Mouse (Mus musculus): ENCODE measurements around the gene Bfar.
"Not testable (repeated sequence)": the region's sequence is repeated elsewhere in the genome, so short reads cannot be mapped to it uniquely, and the experiment has no call there.

Bfar gene

DNA sequence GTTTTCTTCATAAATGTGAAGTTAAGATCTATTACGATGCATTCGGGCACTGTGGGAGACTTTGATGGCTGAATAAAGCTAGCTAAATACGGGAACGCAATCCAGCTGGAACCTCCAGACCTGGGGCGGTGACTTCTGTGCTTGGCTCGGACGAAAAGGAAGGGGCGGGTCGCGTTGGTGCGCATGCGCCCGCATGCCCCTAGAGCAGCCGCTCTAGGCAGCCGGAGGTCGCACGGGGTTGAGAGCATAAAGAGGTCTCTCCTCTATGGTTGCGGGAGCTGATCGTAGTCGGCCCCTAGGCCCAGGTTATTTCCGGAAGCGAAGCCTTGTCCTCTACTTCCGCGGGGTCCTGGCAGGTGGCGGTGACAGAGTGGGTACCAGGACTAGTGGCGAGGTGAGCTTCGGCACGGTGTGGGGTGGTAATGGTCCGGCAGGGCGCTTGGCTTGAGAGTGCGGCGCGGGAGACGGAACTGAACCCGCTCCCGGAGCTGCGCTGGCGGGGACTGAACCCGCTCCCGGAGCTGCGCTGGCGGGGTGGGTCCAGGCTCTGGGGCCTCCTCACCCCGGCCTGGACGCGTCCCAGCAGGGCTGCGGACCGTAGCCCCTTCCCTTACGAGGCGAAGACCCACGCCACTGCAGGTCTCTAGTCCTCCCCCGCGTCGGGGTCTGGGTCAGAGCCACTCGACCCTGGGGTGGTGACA lies at the start of gene Bfar, which contains the start of gene 3110001I22Rik:
Gene Bfar, plus strand, starts transcription at position 174 of the 701 bp plus-strand sequence.
Gene 3110001I22Rik, plus strand, starts transcription at position 245 of the 701 bp plus-strand sequence.
- in situ Hi-C loops (cut with MboI; ENCODE audit: unreplicated experiment in 2 of 2), result loop anchor here in 1 of 2 experiments (10.0 kb wide), 1 partner anchor 493 kb away; the partner anchor contains the start of genes Marf1 and Nde1

DNA sequence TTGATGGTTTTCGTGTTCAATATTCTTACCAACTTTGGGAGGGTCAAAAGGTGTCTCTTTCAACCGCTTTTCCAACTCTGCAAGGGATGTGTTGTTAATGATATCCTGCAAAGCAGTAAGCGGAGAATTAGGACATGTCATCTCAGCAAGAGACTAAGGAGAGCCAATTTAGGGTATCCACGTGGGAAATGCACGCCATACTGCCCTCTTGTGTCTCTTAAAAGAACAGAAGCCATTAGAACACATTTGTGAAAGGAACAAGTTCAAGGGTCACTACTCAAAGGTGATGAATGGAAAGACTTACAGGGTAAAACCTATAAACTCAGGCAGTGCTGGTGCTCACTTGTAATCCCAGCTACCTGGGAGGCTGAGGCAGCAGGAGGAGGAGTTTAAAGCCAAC lies 43.3 kb upstream of the Bfar start:
- in situ Hi-C loops (cut with MboI; ENCODE audit: unreplicated experiment in 2 of 2), result loop anchor here in 1 of 2 experiments (10.0 kb wide), 1 partner anchor 514 kb away; no protein-coding TSS in a partner anchor

DNA sequence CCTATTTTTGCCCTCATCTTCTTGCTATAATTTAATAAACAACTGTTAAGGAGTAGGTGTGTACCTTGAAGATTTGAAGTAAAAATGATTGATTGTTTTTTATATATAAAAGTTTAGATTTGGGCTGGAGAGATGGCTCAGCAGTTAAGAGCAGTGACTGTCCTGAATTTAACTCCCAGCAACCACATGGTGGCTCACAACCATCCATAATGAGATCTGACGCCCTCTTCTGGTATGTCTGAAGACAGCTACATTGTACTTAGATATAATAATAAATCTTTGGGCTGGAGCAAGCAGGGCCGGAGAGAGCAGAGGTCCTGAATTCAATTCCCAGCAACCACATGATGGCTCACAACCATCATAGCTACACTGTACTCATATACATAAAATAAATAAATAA lies 33.5 kb upstream of the Bfar start:
- in situ Hi-C loops (cut with MboI; ENCODE audit: unreplicated experiment in 2 of 2), result not testable (repeated sequence)

DNA sequence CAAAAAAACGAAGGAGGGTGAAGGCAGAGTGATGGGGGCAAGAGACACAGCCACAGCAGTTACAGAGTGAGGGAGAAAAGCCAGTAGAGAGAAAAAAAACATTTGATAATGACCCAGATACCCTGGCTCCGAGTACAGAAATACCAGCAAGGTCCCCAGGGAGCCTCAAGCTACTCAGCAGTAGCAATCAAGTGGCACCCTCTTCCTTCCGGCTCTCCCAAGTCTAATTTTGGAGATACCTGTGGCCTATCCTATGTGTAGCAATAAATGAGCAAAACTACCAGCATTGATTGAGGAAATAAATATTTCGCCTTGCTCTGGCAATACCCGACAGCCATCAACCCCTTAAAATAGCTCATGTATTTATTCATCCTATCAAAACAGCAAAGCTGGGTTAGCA lies 32.1 kb upstream of the Bfar start:
- in situ Hi-C loops (cut with MboI; ENCODE audit: unreplicated experiment in 2 of 2), result no loop called here

DNA sequence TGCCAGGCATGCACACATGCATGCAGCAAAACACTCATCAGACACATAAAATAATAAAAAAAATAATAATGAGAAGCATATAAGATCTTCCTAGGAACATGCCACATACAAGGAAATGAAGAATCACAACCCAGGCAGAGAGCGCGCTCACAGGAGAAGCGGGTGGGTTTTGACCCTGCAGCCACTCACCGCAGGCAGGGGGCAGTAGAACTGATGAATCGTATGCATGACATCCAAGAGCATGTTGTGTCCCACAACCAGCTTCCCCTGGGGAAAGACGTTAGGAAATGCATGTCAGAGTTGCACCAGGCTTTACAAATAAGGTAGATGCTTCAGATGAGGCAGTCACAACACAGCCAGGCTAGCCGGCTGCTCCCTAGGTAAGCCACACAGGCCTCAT lies 31.6 kb upstream of the Bfar start:
- in situ Hi-C loops (cut with MboI; ENCODE audit: unreplicated experiment in 2 of 2), result loop anchor here in 1 of 2 experiments (5.0 kb wide), 1 partner anchor 47 kb away; no protein-coding TSS in a partner anchor

DNA sequence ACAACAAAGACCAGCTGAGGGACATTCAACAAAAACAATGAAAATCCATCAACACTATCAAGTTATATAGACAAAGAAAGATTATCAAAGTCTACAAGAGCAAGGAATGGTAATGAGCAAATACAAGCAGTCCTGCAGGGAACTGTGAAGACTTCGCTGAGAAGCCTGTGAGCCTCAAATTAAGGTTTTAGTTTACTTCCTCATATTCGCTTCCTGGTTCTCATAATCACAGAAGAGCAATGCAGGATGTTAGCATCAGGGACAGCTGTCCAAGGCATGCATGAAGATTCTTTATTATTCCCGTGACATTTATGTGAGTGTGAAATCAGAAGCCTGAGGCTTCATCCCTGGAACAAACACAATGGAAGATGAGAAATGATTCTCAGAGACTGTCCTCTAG lies 27.2 kb upstream of the Bfar start:
- in situ Hi-C loops (cut with MboI; ENCODE audit: unreplicated experiment in 2 of 2), result loop anchor here in 1 of 2 experiments (5.0 kb wide), 1 partner anchor 43 kb away; no protein-coding TSS in a partner anchor

DNA sequence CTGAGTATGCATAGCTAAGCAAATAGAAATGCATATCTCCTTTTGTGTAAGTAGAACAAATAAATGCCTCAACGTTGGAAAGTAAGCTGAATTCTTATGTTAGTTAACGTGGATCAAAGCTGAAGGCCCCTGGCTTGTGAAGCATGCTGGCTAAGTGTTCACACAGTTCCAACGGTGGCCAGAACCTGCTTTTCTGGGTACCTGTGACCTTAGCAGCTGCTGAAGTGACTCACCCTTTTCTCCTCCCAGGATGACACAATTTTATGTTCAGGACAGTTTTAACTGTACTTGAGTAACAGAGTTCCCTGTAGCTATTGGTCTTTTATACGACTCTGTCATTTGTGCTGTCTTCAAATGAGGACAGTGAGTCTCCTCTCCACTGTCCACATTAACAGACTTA lies 25.7 kb upstream of the Bfar start:
- in situ Hi-C loops (cut with MboI; ENCODE audit: unreplicated experiment in 2 of 2), result loop anchor here in 1 of 2 experiments (5.0 kb wide), 1 partner anchor 41 kb away; no protein-coding TSS in a partner anchor

DNA sequence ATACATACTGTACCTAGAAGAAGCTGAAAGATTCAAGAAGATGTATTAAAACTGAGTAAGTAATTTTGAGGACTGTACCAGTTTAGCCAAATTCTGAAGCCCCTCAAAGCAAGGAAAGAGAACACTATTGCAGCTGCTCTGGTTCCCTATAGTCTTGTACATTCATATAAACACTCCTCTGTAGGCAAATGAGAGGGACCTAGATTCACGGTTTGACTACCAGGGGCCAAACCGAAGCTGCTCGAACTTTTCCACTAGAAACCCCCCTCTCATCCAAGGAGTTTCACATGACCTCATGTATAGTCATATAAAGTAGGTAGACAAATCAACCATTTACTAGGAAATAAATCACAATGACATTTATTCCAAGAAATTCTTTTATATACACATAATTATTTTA lies 12.8 kb upstream of the Bfar start:
- in situ Hi-C loops (cut with MboI; ENCODE audit: unreplicated experiment in 2 of 2), result no loop called here

DNA sequence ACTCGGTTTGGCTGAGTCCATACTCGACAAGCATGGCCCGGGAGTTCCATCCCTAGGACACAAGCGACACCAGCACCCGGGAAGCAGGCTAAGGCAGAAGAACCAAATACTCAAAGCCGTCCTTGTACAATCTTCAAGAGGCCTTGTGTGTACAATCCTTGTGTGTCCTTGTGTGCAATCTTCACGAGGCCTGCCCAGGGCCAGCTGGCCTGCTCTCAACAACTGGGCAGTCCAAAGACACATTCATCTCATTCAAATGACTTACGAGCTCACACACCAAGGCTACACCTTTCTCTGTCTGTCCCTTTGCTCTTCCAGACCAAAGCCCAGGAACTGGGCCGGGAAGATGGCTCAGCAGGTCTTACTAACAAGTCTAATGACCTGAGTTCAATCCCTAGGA lies 10.9 kb upstream of the Bfar start:
- in situ Hi-C loops (cut with MboI; ENCODE audit: unreplicated experiment in 2 of 2), result no loop called here

DNA sequence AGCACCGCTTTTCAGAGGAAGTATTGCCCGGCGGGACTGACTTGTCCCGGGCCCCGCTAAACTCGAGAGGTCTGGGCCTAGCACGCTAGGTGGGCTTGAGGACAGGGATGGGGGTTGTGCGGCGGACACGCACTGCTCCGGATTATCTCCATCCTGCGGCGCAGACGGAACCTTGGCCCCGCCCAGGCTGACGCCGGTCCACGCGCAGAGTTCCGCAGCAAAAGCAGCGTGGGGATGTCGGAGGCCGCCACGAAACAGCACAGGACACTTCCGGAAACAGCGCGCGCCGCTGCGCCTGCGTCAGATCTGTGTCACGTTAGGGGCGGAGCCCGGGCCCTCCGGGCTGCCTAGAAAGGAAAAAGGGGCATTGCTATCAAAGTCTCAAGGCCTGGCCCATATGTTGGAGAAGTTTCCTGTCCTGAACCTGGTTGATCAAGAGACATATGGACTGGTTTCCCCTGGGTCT lies 3.7 kb upstream of the Bfar start, which contains the start of gene Parn:
Gene Parn, minus strand, starts transcription at position 293 of the 466 bp plus-strand sequence.
- in situ Hi-C loops (cut with MboI; ENCODE audit: unreplicated experiment in 2 of 2), result no loop called here

DNA sequence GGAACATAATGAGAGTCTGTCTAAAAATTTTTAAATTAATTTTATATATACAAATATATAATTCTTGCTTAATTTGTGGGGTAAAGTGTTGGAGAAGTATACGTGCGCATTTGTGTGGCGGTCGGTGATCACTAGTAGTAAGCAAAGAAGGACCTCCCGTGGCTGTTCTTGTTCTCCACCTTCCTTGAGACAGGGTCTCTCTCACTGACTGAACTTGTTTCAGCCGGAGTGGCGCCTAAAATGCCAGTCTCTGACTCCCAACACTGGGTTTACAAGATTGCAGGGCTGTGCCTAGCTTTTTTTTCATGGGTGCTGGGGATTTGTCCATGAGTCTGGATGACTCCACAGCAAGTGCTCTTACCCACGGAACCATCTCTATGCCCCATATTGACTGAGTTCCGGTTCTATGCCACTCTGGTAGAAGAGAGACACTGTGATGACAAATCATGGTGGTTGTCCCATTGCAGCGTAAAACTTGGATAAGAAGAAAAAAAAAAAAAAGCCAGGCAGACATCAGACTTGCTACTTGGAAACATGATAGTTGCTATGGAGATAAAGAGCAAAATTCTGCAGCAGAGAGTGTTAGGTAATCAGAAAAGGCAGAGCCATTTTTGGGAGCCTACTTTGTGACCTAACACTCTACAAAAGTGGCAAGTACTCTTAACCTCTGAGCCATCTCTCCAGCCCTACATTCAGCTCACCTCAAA lies 3.1 kb upstream of the Bfar start:
- in situ Hi-C loops (cut with MboI; ENCODE audit: unreplicated experiment in 2 of 2), result no loop called here

DNA sequence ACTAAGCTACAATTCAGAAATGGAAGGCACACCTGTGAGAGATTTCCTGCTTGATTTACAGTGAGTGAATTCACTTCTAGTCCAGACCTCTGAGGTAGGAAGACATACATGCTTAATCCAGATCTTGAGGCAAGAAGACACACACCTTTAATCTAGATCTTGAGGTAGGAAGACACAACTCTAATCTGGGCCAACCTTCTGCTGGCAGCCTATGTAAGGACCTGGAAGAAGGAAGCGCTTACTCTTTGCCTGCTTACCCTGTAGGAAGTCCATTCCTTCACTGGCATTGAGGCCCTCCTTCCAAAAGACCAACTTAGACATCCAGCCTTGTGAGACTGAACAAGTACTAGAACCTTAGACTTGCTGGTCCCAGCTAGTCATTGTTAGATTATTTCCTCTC lies 2.4 kb upstream of the Bfar start:
- in situ Hi-C loops (cut with MboI; ENCODE audit: unreplicated experiment in 2 of 2), result no loop called here

DNA sequence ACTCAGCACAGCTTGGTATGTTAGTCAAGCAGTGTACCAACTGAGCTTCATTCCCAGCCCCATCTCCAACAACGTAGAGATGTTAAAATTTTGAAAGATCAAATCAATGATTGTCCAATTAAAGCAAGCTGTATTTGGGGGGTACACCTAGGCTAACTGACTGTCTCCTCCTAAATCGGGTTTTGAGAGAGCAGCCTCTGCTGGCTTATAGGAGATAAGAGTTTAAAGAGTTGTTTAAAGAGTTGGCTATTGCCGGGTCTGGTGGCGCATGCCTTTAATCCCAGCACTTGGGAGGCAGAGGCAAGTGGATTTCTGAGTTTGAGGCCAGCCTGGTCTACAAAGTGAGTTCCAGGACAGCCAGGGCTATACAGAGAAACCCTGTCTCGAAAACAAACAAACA lies 762 bp upstream of the Bfar start:
- in situ Hi-C loops (cut with MboI; ENCODE audit: unreplicated experiment in 2 of 2), result loop anchor here in 1 of 2 experiments (10.0 kb wide), 1 partner anchor 494 kb away; the partner anchor contains the start of genes Marf1 and Nde1

DNA sequence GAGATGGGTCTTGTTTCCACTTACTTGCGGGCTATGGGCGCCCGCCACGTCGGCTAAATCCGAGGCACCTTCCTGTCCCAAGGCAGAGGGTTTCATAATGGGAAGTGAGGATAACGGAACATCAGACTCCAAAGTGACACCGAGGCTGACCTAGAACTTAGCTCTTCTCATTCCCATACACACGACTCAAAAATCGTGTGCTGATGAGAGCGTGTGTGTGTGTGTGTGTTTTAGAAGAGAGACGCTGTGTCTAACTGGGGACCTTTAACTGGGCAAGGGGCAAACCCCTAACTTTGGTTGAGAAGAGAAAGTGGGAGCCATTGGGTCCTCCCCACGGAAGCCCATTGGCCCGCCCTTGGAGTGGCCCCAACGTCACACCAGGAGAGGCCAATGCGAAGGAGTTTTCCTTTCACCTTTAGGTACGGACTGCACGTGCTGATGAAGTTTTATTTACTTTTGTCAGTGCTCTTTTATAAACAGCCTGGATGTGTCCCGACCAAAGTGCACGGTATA lies 784 bp downstream of the Bfar start:
- in situ Hi-C loops (cut with MboI; ENCODE audit: unreplicated experiment in 2 of 2), result loop anchor here in 1 of 2 experiments (10.0 kb wide), 1 partner anchor 492 kb away; the partner anchor contains the start of genes Marf1 and Nde1

DNA sequence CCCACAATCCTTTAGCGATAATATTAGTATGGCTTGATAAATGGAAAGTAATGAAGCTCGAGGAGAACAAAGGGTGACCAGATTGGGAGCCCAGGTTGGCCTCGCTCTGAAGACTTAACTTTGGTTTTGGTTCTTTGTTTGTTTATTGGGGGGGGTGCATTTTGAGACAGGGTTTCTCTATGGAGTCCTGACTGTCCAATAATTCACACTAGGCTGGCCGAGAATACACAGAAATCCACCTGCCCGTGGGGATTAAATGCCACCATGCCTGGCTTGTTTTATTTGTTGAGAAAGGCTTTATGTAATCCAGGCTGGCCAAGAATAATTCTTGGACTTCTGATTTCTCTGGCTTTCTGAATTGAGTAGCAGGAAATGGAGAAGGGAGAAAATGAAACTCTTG lies 1.5 kb downstream of the Bfar start:
- in situ Hi-C loops (cut with MboI; ENCODE audit: unreplicated experiment in 2 of 2), result loop anchor here in 1 of 2 experiments (10.0 kb wide), 1 partner anchor 492 kb away; the partner anchor contains the start of genes Marf1 and Nde1

DNA sequence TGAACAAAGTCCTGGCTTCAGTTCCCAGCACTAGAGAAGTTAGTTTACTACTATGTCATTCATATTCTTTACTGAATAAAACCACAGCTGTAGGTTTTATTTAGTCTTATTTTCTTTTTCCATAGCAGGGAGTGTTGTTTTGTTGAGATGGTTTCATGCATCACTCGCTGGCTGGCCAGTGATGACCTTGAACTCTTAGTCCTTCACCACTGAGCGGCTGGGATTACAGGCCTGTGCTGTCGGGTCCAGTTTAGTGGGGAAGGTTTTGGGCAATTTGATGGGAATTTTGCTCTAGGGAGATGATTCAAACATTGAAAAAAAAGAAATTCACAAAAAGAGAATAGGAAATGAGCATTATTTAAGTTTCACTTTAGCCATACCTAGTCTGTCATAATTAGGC lies 2.9 kb downstream of the Bfar start:
- in situ Hi-C loops (cut with MboI; ENCODE audit: unreplicated experiment in 2 of 2), result loop anchor here in 1 of 2 experiments (10.0 kb wide), 1 partner anchor 490 kb away; the partner anchor contains the start of genes Marf1 and Nde1

DNA sequence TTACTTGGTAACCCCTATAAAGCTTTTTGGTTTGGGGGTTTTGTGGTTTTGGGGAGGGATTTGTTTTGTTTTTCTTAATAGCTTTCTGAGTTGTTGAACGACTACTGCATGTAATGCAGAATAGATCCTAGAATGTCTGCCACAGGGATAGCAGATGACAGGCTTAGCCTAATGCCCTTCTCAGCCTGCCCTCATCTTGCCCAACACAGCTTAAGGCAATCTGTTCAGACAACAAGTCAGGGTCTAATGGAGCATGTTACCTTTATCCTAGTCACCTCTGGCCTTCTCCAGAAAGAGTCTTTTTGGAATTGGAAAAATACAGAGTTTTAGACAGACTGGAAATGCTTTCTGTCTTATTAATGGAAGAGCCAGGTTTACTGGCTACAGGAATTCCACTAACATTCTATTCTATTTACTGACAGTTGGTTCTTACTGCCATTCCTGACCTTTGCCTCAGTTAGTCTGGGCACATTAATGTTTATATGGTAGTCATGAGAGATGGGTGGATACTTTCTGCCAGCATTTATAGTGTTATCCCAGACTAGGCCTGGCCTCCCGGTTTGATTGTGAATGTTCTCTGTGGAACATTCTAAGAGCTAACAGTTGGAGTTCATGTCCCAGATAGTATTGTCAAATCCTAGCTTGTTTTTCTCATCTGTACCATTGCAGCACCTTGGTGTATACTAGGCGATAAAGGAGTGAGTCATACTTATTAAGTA lies 7.1 kb downstream of the Bfar start:
- in situ Hi-C loops (cut with MboI; ENCODE audit: unreplicated experiment in 2 of 2), result loop anchor here in 1 of 2 experiments (10.0 kb wide), 1 partner anchor 486 kb away; the partner anchor contains the start of genes Marf1 and Nde1

DNA sequence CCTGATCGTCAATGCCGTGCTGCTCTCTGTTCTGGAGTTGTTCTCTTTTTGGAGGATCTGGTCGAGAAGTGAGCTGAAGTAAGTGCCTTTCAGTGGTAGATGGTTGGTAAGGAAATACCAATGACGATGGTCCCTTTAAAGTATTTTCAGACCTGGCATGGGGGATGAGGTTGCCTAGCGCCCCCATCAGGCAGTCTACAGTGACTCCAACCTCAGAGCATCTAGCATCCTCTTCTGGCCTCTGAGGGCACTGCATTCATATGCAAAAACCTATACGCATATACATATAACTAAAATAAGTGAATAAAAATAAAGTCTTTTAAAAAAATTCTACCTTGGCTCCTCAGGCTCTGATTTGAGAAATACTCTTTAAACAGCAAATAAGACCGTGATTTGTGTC lies 27.3 kb downstream of the Bfar start:
- in situ Hi-C loops (cut with MboI; ENCODE audit: unreplicated experiment in 2 of 2), result no loop called here

DNA sequence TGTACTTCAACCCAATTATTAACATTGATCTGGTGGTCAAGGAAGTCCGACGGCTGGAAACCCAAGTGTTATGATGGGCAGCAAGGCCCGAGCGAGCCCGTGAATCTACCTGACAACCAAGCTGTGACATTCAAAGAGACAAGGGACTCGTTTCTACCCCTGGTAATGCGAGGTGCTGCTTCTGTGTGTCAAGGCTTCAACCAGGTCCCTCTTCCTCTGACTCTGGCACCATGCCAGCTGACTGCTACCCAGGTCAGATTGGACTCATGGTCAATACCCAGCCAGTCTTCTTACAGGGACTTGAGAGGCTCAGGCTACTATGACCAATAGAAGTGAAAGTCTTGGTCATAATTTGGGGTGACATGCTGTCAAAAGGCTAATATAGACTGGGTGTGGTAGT lies 30.5 kb downstream of the Bfar start:
- in situ Hi-C loops (cut with MboI; ENCODE audit: unreplicated experiment in 2 of 2), result no loop called here

DNA sequence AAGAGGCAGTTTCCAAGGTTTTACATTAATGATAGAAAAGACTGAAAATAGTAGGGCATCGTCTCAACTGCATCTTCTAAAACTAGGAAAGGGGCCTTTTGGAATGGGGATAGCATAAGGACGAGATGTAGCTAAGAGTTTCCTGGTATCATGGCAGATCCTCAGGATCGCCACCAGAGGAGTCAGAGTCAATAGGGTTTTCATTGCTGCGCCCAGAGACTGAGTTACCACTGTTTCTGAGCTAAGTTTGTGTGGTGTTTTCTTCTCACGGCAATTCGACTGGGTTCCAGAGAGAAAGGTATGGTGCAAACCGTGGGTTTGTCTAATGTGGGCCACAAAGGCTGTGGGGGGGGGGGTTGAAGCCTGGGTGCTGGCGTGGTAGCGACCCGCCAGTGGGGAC lies 33.0 kb downstream of the Bfar start:
- in situ Hi-C loops (cut with MboI; ENCODE audit: unreplicated experiment in 2 of 2), result no loop called here

All from v-Abl transformed pro-B cells (cell line).